Mouse (Mus musculus): ENCODE results near the gene Tmem95. TPM values are rescaled to one million over a fixed set of nuclear protein-coding genes. Genes with fewer than 3 reads are reported as not detected.

Tmem95 gene
- polyA plus RNA-seq, 1 experiment from 2014 or later = not detected

- Histone ChIP-seq H3K27me3 (replicated peaks) (peaks cover 7% of the 10 kb centered on the region), H3K4me2 (replicated peaks) (peak overlapping the region; percentile 90), H3K27ac (no peak overlapping the region), H3K4me1 (peaks cover 45% of the 10 kb centered on the region), H3K36me3 (peaks cover 36% of the 10 kb centered on the region), H3K9ac (peak overlapping the region; percentile 91), H3K4me3 (peak overlapping the region; percentile 84), H3K9me3 (no peaks in the 10 kb centered on the region)
- no peak for ATAC-seq (ENCODE audit: low FRiP score, low read depth)
- WGBS = 5% methylated on average over 46 of the region's 48 CpGs
These were observed 43.7 kb downstream of the Tmem95 start for GRCm38 (mm10) chr11:69834001-69834549.

DNA sequence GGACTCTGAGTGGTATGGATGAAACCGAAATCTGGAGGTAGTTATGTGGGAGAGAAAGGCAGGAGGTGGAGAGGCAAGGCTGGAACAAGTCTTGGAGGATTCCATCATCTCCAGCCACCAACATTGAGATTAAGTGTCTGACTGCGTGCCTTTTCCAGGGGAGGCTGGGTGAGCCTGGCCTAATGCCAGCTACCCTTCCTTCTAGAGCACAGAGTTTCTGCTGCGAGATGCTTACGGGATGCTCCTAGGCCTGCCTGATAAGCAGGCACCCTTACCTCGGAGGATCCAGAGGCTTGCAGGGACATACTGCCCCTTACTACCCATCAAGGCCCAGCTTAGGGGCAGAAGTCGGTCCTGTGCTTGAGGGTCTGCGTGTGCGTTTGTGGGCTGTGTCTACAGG, 44.3 kb downstream of the Tmem95 start:
- peaks cover 46% of the 10 kb centered on the region for H3K4me1 ChIP-seq
- no peaks in the 10 kb centered on the region for H3K9me3 ChIP-seq
- 54% methylated on average over 8 of the region's 8 CpGs for WGBS
- peak overlapping the region; percentile 84 for H3K4me3 ChIP-seq
- ATAC-seq (ENCODE audit: low FRiP score, low read depth) = no peak
- peak overlapping the region; percentile 90 for H3K4me2 ChIP-seq (replicated peaks)
- no peak overlapping the region for H3K27ac ChIP-seq
- peak overlapping the region; percentile 91 for H3K9ac ChIP-seq
- peaks cover 42% of the 10 kb centered on the region for H3K36me3 ChIP-seq
- H3K27me3 ChIP-seq (replicated peaks) = peaks cover 7% of the 10 kb centered on the region

- Histone ChIP-seq H3K4me2 (replicated peaks) (no peak overlapping the region), H3K27me3 (replicated peaks) (peaks cover 7% of the 10 kb centered on the region), H3K4me1 (peaks cover 15% of the 10 kb centered on the region), H3K36me3 (peaks cover 86% of the 10 kb centered on the region), H3K27ac (no peak overlapping the region), H3K4me3 (no peak overlapping the region), H3K9ac (no peak overlapping the region), H3K9me3 (no peaks in the 10 kb centered on the region)
- no peak for ATAC-seq (ENCODE audit: low FRiP score, low read depth)
- 65% methylated on average over 5 of the region's 5 CpGs for WGBS
These were observed 49.0 kb downstream of the Tmem95 start for GRCm38 (mm10) chr11:69828832-69829231.

Small RNA genes within 50 kb of the gene (microRNA-seq; reads per million reads assigned to microRNA genes)
- gene Mir6924 = not detected

Other genes starting within 250 kb of the Tmem95 start
- 55.8 and 71.5 TPM in 2 replicates for gene Fxr2, start 245.0 kb downstream of the Tmem95 start, polyA plus RNA-seq (2016; fragmentation: Nextera tagmentation; extraction: Ambion mirVana)
- 0.30 TPM in 1 of 2 replicates, not detected in the other for gene Sox15, start 222.7 kb downstream of the Tmem95 start, polyA plus RNA-seq (2016; fragmentation: Nextera tagmentation; extraction: Ambion mirVana)
- gene Mpdu1, start 215.4 kb downstream of the Tmem95 start, polyA plus RNA-seq (2016; fragmentation: Nextera tagmentation; extraction: Ambion mirVana) = 81.4 and 82.6 TPM in 2 replicates
- gene Cd68, start 211.9 kb downstream of the Tmem95 start, polyA plus RNA-seq (2016; fragmentation: Nextera tagmentation; extraction: Ambion mirVana) = 7.7 and 8.0 TPM in 2 replicates
- 598 and 684 TPM in 2 replicates for gene Eif4a1, start 205.6 kb downstream of the Tmem95 start, polyA plus RNA-seq (2016; fragmentation: Nextera tagmentation; extraction: Ambion mirVana)
- gene Senp3, start 195.9 kb downstream of the Tmem95 start, polyA plus RNA-seq (2016; fragmentation: Nextera tagmentation; extraction: Ambion mirVana) = 97.8 and 115 TPM in 2 replicates
- 0.20 TPM in 1 of 2 replicates, not detected in the other for gene Tnfsf13, start 192.2 kb downstream of the Tmem95 start, polyA plus RNA-seq (2016; fragmentation: Nextera tagmentation; extraction: Ambion mirVana)
- 1.9 and 2.7 TPM in 2 replicates for gene Tnfsf12, start 182.2 kb downstream of the Tmem95 start, polyA plus RNA-seq (2016; fragmentation: Nextera tagmentation; extraction: Ambion mirVana)
- gene Tnfsfm13, start 181.9 kb downstream of the Tmem95 start, polyA plus RNA-seq (2016; fragmentation: Nextera tagmentation; extraction: Ambion mirVana) = 1.4 TPM in 2 replicates
- 28.5 and 31.2 TPM in 2 replicates for gene Polr2a, start 119.4 kb downstream of the Tmem95 start, polyA plus RNA-seq (2016; fragmentation: Nextera tagmentation; extraction: Ambion mirVana)
- gene Slc35g3, start 116.0 kb downstream of the Tmem95 start, polyA plus RNA-seq (2016; fragmentation: Nextera tagmentation; extraction: Ambion mirVana) = not detected in 2 replicates
- 2.3 and 2.4 TPM in 2 replicates for gene Zbtb4, start 112.1 kb downstream of the Tmem95 start, polyA plus RNA-seq (2016; fragmentation: Nextera tagmentation; extraction: Ambion mirVana)
- gene Chrnb1, start 82.1 kb downstream of the Tmem95 start, polyA plus RNA-seq (2016; fragmentation: Nextera tagmentation; extraction: Ambion mirVana) = 5.3 and 5.8 TPM in 2 replicates
- gene Fgf11, start 76.2 kb downstream of the Tmem95 start, polyA plus RNA-seq (2016; fragmentation: Nextera tagmentation; extraction: Ambion mirVana) = 4.1 and 5.6 TPM in 2 replicates
- 1.1 and 1.7 TPM in 2 replicates for gene Tmem102, start 72.4 kb downstream of the Tmem95 start, polyA plus RNA-seq (2016; fragmentation: Nextera tagmentation; extraction: Ambion mirVana)
- gene Gm39566, start 62.7 kb downstream of the Tmem95 start, polyA plus RNA-seq (2016; fragmentation: Nextera tagmentation; extraction: Ambion mirVana) = not detected in 2 replicates
- gene Spem2, start 59.6 kb downstream of the Tmem95 start, polyA plus RNA-seq (2016; fragmentation: Nextera tagmentation; extraction: Ambion mirVana) = not detected in 2 replicates
- 0.52 TPM in 1 of 2 replicates, not detected in the other for gene Spem1, start 55.8 kb downstream of the Tmem95 start, polyA plus RNA-seq (2016; fragmentation: Nextera tagmentation; extraction: Ambion mirVana)
- gene Nlgn2, start 40.2 kb downstream of the Tmem95 start, polyA plus RNA-seq (2016; fragmentation: Nextera tagmentation; extraction: Ambion mirVana) = 14.1 and 16.6 TPM in 2 replicates
- gene Tmem256, start 39.5 kb downstream of the Tmem95 start, polyA plus RNA-seq (2016; fragmentation: Nextera tagmentation; extraction: Ambion mirVana) = 325 and 328 TPM in 2 replicates
- gene Plscr3, start 31.6 kb downstream of the Tmem95 start, polyA plus RNA-seq (2016; fragmentation: Nextera tagmentation; extraction: Ambion mirVana) = 64.4 and 69.9 TPM in 2 replicates
- gene Tnk1, start 19.3 kb downstream of the Tmem95 start, polyA plus RNA-seq (2016; fragmentation: Nextera tagmentation; extraction: Ambion mirVana) = 0.22 and 0.30 TPM in 2 replicates
- 3.1 TPM in 2 replicates for gene Kctd11, start 3.4 kb upstream of the Tmem95 start, polyA plus RNA-seq (2016; fragmentation: Nextera tagmentation; extraction: Ambion mirVana)
- 0.54 and 0.90 TPM in 2 replicates for gene Acap1, start 17.5 kb upstream of the Tmem95 start, polyA plus RNA-seq (2016; fragmentation: Nextera tagmentation; extraction: Ambion mirVana)
- gene 2810408A11Rik, start 23.0 kb upstream of the Tmem95 start, polyA plus RNA-seq (2016; fragmentation: Nextera tagmentation; extraction: Ambion mirVana) = 17.7 and 18.1 TPM in 2 replicates
- 19.8 and 20.4 TPM in 2 replicates for gene Neurl4, start 23.1 kb upstream of the Tmem95 start, polyA plus RNA-seq (2016; fragmentation: Nextera tagmentation; extraction: Ambion mirVana)
- 82.4 and 92.0 TPM in 2 replicates for gene Gps2, start 35.9 kb upstream of the Tmem95 start, polyA plus RNA-seq (2016; fragmentation: Nextera tagmentation; extraction: Ambion mirVana)
- 1,451 and 1,549 TPM in 2 replicates for gene Eif5a, start 43.9 kb upstream of the Tmem95 start, polyA plus RNA-seq (2016; fragmentation: Nextera tagmentation; extraction: Ambion mirVana)
- gene Ybx2, start 57.8 kb upstream of the Tmem95 start, polyA plus RNA-seq (2016; fragmentation: Nextera tagmentation; extraction: Ambion mirVana) = 5.5 and 6.0 TPM in 2 replicates
- gene Slc2a4, start 70.2 kb upstream of the Tmem95 start, polyA plus RNA-seq (2016; fragmentation: Nextera tagmentation; extraction: Ambion mirVana) = 12.3 and 12.4 TPM in 2 replicates
- 2.1 and 3.2 TPM in 2 replicates for gene Cldn7, start 86.8 kb upstream of the Tmem95 start, polyA plus RNA-seq (2016; fragmentation: Nextera tagmentation; extraction: Ambion mirVana)
- gene Ctdnep1, start 103.1 kb upstream of the Tmem95 start, polyA plus RNA-seq (2016; fragmentation: Nextera tagmentation; extraction: Ambion mirVana) = 23.0 and 24.3 TPM in 2 replicates
- 129 and 131 TPM in 2 replicates for gene Elp5, start 104.5 kb upstream of the Tmem95 start, polyA plus RNA-seq (2016; fragmentation: Nextera tagmentation; extraction: Ambion mirVana)
- gene Gabarap, start 113.1 kb upstream of the Tmem95 start, polyA plus RNA-seq (2016; fragmentation: Nextera tagmentation; extraction: Ambion mirVana) = 577 and 592 TPM in 2 replicates
- gene Phf23, start 117.8 kb upstream of the Tmem95 start, polyA plus RNA-seq (2016; fragmentation: Nextera tagmentation; extraction: Ambion mirVana) = 89.4 and 92.5 TPM in 2 replicates
- gene Dvl2, start 122.6 kb upstream of the Tmem95 start, polyA plus RNA-seq (2016; fragmentation: Nextera tagmentation; extraction: Ambion mirVana) = 39.0 and 40.7 TPM in 2 replicates
- 59.1 and 63.7 TPM in 2 replicates for gene Acadvl, start 137.4 kb upstream of the Tmem95 start, polyA plus RNA-seq (2016; fragmentation: Nextera tagmentation; extraction: Ambion mirVana)
- gene Dlg4, start 138.9 kb upstream of the Tmem95 start, polyA plus RNA-seq (2016; fragmentation: Nextera tagmentation; extraction: Ambion mirVana) = 23.6 and 25.5 TPM in 2 replicates
- gene Asgr1, start 176.1 kb upstream of the Tmem95 start, polyA plus RNA-seq (2016; fragmentation: Nextera tagmentation; extraction: Ambion mirVana) = 0.68 and 1.1 TPM in 2 replicates
- 0.61 TPM in 1 of 2 replicates, not detected in the other for gene Asgr2, start 214.6 kb upstream of the Tmem95 start, polyA plus RNA-seq (2016; fragmentation: Nextera tagmentation; extraction: Ambion mirVana)